Mouse (Mus musculus): ENCODE data around the gene Rbpj.

The Rbpj gene

GRCm38 (mm10) chr5:53469098-53469776, 3.3 kb downstream of the Rbpj start:
- no peak for DNase-seq (ENCODE audit: low read depth, low spot score)

DNA sequence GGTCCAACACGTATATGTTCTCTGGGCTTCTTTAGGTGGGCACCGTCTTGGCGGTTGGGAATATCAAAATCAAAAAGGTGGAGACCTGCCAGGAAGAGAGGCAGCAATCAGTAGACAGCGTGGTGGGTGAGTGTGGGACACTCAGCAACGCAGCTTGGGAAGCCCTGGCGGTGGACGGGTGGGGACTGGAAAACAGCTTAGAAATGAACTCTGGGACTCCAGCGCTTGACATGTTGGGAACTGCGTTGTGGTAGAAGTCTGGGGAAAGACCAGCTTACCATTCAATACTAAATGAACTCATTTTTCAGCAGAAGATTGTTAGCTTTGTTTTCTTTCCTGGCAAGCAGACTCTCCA, 3.8 kb downstream of the Rbpj start:
- no peak for DNase-seq (ENCODE audit: low read depth, low spot score)

GRCm38 (mm10) chr5:53470141-53471079, 4.5 kb downstream of the Rbpj start:
- no peak for DNase-seq (ENCODE audit: low read depth, low spot score)

DNA sequence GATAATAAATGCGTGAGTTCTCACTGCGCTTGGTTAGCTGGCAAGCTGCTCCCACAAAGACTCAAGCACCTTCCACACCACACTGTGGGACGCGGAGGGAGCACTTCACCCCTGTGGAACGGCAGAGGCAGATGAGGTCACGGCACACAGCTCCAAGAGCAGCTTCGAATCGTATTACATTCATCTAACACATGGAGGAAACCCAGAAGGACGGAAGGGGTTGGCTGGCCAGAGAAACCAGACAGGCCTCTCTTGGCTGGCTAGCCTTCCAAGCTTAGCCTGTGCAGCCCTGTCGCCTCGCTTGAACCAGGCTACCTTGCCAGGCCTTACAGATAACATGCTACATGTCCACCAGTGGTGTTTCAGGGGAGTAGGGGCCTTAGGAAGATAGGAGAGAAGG, 6.5 kb downstream of the Rbpj start:
- DNase-seq (ENCODE audit: low read depth, low spot score), result no peak

- no peak for DNase-seq (ENCODE audit: low read depth, low spot score)
Observed at GRCm38 (mm10) chr5:53479161-53479560, 13.2 kb downstream of the Rbpj start.

GRCm38 (mm10) chr5:53479891-53480290, 13.9 kb downstream of the Rbpj start:
- no peak for DNase-seq (ENCODE audit: low read depth, low spot score)

GRCm38 (mm10) chr5:53481021-53481420, 15.1 kb downstream of the Rbpj start:
- DNase-seq (ENCODE audit: low read depth, low spot score), result peak; percentile 25

DNA sequence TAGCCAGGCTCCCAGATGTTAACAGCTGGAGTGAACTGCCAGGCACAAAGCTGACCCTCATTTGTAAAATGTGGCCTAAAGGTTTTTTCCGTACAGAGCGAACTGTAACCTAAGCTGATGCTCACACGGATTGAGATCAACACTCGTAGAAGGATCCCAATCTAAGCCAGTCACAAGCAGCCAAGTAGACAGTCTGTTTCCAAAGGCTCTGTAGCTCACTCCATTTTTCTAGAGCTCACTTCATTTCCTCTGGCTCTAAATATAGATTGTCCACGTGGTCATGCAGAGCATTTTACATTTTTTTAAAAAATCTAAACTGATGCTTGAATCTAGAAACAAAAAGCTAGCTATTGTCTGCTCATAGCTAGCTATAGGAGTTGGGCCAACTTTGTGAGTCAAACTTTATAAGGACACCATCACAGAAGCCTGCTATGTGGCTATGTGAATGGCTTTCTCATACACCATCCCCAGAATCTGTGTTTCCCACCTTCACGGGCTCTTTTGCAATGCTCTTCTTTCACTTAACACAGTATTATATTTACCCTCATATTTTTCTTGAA, 19.2 kb downstream of the Rbpj start:
- no peak for DNase-seq (ENCODE audit: low read depth, low spot score)

DNA sequence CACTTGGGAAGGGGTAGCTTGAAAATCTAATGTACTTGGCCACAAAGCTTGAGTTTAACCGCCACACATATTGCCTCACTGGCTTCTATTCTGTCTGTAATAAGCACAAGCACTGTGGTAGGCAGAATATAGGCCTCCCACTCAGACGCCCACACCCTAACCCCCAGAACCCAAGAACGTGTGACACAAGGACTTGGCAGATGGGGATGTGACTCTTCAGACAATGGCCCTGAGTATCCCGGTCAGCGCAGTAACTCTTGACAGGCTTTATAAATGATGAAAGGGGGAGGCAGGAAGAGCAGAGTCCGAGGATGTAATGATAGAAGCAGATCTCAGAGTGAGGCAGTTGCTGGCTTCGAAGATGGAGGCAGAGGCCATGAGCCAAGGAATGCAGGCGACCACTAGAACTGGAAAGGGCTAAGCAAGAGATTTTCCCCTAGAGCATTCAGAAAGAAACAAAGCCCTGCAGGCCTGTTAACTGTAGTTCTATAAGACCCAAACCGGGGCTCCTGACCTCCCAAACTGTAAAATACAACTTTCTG, 20.1 kb downstream of the Rbpj start:
- DNase-seq (ENCODE audit: low read depth, low spot score), result no peak

DNA sequence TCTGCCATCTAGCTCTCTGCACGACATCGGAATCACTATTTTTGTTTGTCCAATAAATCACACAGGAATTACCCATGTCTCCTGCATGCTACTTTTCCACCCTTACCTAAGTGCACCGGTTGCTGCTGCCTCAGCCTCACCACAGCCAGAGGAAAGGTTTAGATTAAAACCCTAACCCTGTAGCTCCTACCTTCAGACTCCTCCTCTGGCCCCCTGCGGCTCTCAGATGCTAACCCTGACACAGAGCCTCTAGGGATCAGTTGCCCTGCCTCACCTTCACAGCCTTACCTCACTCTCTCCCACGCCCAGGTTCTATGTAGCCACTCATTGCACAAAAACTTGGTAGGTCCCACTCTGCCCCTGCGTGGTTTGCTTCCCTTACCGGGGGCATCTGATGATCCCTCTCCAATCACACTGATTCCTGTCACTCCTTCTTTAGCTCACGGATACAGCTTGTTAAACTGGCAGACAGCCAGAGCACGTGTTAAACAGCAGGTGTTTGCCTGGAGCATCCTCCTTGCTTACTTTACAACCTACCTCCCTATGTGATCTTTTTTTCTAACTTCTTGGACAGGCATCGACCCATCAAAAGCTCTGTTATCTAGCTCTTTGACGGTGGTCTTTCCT, 21.1 kb downstream of the Rbpj start:
- no peak for DNase-seq (ENCODE audit: low read depth, low spot score)

DNA sequence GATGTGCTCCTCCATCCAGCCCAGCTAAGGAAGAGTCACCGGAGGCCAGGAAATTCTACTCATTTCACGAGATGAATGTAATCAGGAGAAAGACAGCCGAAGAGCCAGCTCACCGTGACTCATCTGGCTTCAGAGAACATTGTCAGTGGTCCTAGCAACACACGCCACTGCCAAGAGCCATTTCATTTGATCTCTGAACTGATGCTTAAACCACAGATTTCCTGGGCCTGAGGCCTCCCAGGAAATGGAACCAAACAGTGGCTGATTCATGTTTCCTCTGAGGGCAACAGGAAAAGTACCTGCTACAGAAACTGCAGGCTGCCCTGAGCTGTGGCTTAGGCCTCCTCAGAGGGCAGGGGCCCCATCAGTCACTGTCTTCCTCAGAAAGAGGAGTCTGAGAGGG, 24.7 kb downstream of the Rbpj start:
- peak; percentile 88 for DNase-seq (ENCODE audit: low read depth, low spot score)

DNA sequence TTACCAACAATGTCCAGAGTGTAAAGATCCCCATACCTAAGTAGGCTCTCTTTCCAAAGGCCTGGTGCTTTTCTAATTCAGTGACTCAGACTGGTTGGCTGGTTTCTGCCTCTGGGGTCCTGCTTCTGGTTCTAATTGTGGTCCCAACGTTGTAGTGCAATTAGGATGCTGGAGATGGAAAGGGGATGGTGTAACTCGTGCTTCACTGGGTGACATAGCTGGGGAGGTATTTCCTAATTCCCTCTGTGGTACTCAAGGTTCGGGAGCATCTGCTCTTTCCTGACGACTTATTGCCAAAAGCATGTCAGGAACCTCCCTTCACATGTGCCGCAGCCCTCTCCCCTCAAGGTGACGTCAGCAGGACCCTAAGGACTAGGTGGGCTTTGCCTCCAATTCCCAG, 27.8 kb downstream of the Rbpj start:
- no peak for DNase-seq (ENCODE audit: low read depth, low spot score)

DNA sequence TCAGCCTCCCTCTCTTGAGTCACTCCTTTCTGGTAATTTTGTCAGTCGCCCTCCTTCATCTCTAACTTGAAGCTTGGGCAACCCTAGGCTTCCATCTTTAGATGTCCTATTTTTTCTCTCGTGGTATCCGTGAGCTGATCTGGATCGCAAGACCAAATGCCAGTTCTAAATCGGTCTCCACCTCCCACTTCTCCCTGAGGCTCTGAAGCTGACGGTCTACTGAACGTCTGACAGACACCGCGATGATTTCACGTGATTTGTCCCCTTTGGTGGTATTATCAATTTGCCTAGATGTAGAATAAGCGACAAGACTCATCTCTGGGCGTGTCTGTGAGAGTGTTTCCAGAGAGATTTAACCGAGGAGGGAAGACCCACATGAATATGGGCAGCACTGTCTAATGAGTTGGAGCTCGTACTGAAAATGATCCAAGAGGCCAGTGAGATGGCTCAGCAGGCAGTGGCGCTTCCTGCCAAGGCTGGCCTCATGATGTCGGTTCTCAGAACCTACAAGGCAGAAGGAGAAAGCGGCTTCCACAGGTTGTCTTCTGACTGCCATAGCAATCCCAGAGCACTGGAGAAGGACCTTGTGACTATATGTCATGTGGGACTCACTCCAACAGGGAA, 28.7 kb downstream of the Rbpj start:
- no peak for DNase-seq (ENCODE audit: low read depth, low spot score)

DNA sequence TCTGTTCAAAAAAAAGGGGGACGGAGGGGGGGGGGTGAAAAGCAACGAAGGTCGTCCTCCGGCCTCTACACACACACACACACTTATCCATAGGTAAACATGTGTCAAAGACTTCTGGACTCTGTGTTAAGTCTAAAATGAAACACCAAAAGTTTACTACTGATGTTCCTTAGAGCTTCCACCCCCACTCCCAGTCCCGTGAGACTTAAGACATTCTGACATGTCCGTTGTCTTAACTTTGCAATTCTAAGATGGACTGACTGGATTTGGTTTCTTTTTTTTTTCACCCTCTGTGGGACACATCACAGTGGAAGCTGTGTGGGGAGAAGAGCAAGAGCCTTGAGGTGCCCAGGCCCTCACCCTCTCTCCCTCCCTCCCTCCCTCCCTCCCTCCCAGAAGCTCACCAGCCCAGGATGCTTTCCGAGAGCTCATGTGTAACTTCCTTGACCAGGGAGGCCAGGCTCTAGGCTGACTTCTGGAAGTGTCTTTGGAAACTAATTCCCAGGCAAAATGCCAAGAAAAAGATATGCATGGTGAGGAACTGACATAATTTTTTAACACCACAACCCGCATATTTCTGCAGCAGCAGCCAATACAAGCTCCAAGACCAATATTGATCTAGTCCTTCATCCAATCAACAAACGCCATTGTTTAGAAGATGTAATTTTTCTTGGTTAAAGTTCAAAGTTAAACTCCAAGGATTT, 31.0 kb downstream of the Rbpj start:
- no peak for DNase-seq (ENCODE audit: low read depth, low spot score)

DNA sequence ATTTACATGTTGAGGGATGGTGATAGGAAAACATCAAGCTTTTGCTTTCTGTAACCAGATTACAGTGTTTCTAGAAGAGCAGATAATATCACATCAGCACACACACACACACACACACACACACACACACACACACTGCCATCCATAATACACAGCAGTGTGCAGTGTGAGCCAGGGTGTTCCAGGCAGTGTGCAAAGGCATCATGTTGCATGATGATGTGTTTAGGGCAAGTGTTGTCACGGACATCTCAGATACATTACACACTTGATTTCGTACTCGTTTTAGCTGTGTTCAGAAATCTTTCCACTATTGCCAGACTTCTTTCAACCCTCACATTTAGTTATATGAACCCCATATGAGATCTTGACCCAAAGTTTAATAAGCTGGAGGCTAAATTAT, 33.6 kb downstream of the Rbpj start:
- DNase-seq (ENCODE audit: low read depth, low spot score), result no peak

- no peak for DNase-seq (ENCODE audit: low read depth, low spot score)
Observed at GRCm38 (mm10) chr5:53500509-53501145, 34.7 kb downstream of the Rbpj start.

DNA sequence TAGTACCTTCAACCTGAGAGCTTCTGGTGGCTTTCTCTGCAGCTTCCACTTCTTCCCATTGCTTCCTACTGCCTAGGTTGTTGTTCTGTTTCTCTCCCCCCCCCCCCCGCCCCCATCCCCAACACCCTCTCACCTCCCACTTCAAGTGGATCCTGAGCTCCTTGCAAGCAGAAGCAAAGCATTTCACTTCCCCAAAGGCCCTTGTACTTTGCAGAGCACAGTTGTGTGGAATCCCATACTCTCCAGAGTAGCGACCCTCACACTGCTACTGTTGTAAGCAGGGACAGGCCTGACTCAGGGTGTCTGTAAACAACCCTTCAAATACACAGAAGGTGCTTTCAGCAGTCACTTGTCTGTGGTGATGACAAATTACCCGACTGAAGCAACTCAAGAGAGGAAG, 37.3 kb downstream of the Rbpj start:
- DNase-seq (ENCODE audit: low read depth, low spot score), result no peak

DNA sequence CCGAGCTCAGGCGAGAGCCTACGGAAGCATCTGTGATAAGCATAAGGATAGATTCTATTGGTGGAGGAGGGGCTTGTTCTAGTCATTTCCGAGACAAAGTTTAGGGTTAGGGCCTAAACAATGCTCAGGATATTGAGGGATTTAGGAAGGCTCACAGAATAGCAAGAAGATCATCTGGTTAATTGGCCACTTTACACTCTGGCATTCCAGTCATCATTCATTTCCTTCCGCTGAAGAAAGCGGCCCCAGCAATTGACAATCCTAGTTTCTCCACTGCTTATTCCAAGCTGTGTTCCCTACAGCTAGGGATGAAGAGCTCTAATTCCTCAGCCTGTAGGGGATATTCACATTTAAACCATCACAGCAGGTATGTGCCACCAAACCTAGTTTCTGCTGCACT, 39.8 kb downstream of the Rbpj start:
- DNase-seq (ENCODE audit: low read depth, low spot score), result no peak

DNA sequence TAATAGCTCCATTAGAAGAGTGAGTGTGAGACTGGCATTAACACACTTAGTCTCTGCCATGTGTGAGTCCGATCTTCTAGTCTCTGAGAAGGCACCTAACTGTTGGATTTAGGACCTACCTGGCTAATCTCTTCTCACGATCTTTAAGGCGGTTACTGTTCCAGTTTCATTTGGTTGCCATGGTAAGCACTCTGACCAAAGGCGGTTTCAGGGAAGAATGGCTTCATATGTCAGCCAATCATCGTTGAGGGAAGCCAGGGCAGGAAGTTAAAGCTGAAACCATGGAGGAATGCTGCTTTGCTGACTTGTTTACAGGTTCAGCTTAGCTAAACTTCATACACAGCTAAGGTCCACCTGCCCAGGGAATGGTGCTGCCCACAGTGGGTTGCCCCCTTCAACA, 41.4 kb downstream of the Rbpj start:
- peak; percentile 64 for DNase-seq (ENCODE audit: low read depth, low spot score)

DNA sequence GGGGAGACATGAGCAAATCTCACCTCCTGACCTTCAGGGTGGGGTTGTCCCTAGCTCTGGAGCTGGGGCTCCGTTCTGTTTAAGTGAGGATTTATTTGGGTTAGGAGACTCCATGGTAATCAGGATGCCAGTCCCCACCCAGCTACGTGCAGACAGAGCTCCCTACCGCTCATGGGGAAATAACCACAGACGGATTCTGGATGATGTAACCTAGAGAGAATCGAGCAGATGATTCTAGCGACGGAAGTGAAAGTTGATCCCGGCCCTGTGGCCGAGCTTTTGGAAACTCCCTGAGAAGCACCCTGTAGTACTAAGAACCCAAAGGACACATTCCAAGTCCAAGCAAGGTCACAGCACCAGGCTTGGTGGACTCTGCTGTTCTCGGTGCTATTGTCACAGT, 43.5 kb downstream of the Rbpj start:
- peak; percentile 11 for DNase-seq (ENCODE audit: low read depth, low spot score)
